Mouse (Mus musculus): Measurements from ENCODE around the gene Kank4.

DNA sequence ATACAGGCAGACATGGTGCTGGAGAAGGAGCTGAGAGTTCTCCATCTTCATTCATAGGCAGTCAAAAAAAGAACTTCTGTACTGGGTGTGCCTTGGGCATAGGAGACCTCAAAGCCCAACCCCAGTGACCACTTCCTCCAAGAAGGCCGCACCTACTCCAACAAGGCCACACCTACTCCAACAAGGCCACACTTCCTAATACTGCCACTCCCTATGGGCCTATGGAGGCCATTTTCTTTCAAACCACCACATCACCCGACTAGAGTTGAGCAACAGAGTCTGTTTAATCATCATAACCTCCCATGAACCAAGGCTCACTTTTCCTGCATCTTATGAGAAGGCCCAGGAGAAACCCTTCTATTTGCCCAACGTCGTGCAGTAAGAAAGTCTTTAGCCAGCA, 27.9 kb upstream of the Kank4 start:
- no peak for TF ChIP-seq CTCF (IDR thresholded peaks at IDR 0.05)
- TF ChIP-seq EP300 (IDR thresholded peaks at IDR 0.05), result no peak

Data from lung, postnatal 0 days (tissue).